Mouse (Mus musculus) left cerebral cortex, adult 18-20 months (tissue): ENCODE measurements around the gene Eml1. TPM values are rescaled to one million over a fixed set of nuclear protein-coding genes. Genes with fewer than 3 reads are reported as not detected.

ENCODE experiments used
- DNase-seq, 2 experiments: peaks; one replicate each; pipeline ENCODE4 v3.0.0; 2021 to 2022; ENCODE audit warnings: low spot score in 2 of 2, mixed read lengths in 1 of 2
- total RNA-seq, 2 experiments: library from RNA; stranded (reverse); gene quantifications; 2 replicates each; pipeline ENCODE4 v1.2.3; 2021

Gene Eml1
- total RNA-seq, 2 experiments from 2014 or later, result 60.4 to 64.1 TPM

- DNase-seq, result no peak
These were observed 50.7 kb downstream of the Eml1 start for GRCm38 (mm10) chr12:108421477-108421876.

- peak in 1 of 2 experiments; percentile 43 for DNase-seq
These were observed 51.7 kb downstream of the Eml1 start for GRCm38 (mm10) chr12:108422495-108422857.

GRCm38 (mm10) chr12:108422858-108423631 is 52.3 kb downstream of the Eml1 start:
- peak; percentile 84 to 94 for DNase-seq

- DNase-seq, result no peak
These were observed 60.2 kb downstream of the Eml1 start for GRCm38 (mm10) chr12:108430964-108431363.

GRCm38 (mm10) chr12:108431714-108432113 is 61.0 kb downstream of the Eml1 start:
- no peak for DNase-seq

- no peak for DNase-seq
These were observed 61.8 kb downstream of the Eml1 start for GRCm38 (mm10) chr12:108432578-108432977.

- DNase-seq, result peak; percentile 36 to 46
These were observed 62.3 kb downstream of the Eml1 start for GRCm38 (mm10) chr12:108433030-108433429.

GRCm38 (mm10) chr12:108433498-108433897 is 62.7 kb downstream of the Eml1 start:
- no peak for DNase-seq

GRCm38 (mm10) chr12:108435444-108436015 is 64.8 kb downstream of the Eml1 start:
- no peak for DNase-seq

GRCm38 (mm10) chr12:108436029-108436923 is 65.5 kb downstream of the Eml1 start:
- DNase-seq, result peak; percentile 43 to 71

- no peak for DNase-seq
These were observed 66.7 kb downstream of the Eml1 start for GRCm38 (mm10) chr12:108437446-108437845.

GRCm38 (mm10) chr12:108443271-108443670 is 72.5 kb downstream of the Eml1 start:
- no peak for DNase-seq

- DNase-seq, result no peak
These were observed 73.0 kb downstream of the Eml1 start for GRCm38 (mm10) chr12:108443708-108444107.

- no peak for DNase-seq
These were observed 73.7 kb downstream of the Eml1 start for GRCm38 (mm10) chr12:108444166-108445115.

- DNase-seq, result no peak
These were observed 76.0 kb downstream of the Eml1 start for GRCm38 (mm10) chr12:108446721-108447120.

GRCm38 (mm10) chr12:108448396-108448795 is 77.6 kb downstream of the Eml1 start:
- no peak for DNase-seq

- no peak for DNase-seq
These were observed 79.2 kb downstream of the Eml1 start for GRCm38 (mm10) chr12:108449935-108450334.

GRCm38 (mm10) chr12:108450546-108450945 is 79.8 kb downstream of the Eml1 start:
- DNase-seq, result no peak

GRCm38 (mm10) chr12:108452151-108452874 is 81.6 kb downstream of the Eml1 start:
- no peak for DNase-seq

GRCm38 (mm10) chr12:108453561-108454044 is 82.8 kb downstream of the Eml1 start:
- DNase-seq, result no peak
